Mouse (Mus musculus) adrenal gland, postnatal 36 days (tissue): ENCODE data around the gene Fam131b. TPM values are rescaled to one million over a fixed set of nuclear protein-coding genes. Genes with fewer than 3 reads are reported as not detected.
A peak's percentile ranks its signal among the peaks of the same experiment; 100 is the strongest.

Experiments
- DNase-seq, 2 experiments: peaks; one replicate each; pipeline ENCODE4 v3.0.0; 2021; ENCODE audit warnings: mixed read lengths in 1 of 2
- total RNA-seq, 2 experiments: library from RNA; stranded (reverse); gene quantifications; 2 replicates each; pipeline ENCODE4 v1.2.3; 2021

Gene Fam131b
- total RNA-seq, 2 experiments from 2014 or later = 0.23 to 0.60 TPM

DNA sequence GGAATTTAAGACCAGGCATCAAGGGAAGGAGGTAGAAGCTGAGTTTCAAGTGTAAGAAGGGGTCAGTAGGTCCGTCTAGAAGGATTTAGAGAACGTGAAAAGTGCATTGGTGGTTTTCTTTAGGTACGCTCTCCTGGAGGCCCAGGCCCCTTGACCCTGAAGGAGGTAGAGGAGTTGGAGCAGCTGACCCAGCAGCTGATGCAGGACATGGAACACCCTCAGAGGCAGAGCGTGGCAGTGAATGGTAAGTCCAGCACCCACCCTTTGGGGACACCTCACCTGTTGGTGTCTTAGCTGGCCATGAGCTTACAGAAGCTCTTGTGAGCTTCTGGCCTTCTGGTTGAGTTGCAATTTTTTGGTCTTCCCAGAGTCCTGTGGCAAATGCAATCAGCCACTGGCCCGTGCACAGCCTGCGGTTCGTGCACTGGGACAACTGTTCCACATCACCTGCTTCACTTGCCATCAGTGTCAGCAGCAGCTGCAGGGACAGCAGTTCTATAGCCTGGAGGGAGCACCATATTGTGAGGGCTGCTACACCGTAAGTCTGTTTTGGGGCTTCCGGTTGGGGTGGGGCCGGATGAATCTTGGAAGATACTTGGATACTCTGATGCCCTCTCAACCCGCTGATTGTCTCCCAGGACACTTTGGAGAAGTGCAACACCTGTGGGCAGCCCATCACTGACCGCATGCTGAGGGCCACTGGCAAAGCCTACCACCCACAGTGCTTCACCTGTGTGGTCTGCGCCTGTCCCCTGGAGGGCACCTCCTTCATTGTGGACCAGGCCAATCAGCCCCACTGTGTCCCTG lies 31.6 kb upstream of the Fam131b start:
- DNase-seq = no peak

GRCm38 (mm10) chr6:42355366-42355765 lies 30.9 kb upstream of the Fam131b start:
- DNase-seq = no peak

- DNase-seq = peak; percentile 29 to 53
These were observed 29.9 kb upstream of the Fam131b start for GRCm38 (mm10) chr6:42354076-42355019.

DNA sequence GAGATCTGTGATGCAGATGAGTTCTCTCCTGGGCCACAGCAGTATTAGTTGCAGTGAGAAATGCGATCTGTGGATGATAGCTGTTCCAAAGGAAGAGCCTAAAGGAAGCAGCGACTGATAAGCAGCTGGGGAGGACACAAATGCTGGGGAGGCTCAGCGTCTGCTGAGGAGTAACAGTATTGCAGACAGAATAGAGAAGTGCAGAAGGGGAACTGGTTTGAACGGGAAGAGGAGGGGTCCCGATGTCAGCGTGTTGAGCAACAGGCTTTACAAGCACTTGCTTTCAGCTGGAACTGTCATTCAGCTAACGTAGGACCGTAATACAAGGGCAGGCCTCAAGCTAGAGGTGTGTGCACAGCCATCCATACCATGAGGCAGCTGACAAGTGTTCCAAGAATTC lies 28.7 kb upstream of the Fam131b start:
- DNase-seq = no peak

DNA sequence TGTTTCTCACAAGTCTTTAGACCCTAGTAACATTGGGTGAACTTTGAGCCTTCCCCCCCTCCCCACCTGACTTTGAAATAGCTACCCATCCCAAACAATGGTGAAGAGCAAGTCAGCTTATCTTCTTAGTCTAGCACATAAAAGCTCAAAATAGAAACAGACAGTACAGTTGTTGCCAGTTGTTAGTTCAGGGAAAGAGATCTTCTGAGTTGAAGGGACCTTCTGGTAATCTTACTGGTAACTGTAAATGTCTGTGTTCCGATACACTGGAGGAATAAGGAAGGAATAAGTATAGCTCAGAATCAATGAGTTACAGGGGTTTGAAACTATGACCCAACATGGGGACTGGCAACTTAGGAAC lies 28.0 kb upstream of the Fam131b start:
- DNase-seq = no peak

DNA sequence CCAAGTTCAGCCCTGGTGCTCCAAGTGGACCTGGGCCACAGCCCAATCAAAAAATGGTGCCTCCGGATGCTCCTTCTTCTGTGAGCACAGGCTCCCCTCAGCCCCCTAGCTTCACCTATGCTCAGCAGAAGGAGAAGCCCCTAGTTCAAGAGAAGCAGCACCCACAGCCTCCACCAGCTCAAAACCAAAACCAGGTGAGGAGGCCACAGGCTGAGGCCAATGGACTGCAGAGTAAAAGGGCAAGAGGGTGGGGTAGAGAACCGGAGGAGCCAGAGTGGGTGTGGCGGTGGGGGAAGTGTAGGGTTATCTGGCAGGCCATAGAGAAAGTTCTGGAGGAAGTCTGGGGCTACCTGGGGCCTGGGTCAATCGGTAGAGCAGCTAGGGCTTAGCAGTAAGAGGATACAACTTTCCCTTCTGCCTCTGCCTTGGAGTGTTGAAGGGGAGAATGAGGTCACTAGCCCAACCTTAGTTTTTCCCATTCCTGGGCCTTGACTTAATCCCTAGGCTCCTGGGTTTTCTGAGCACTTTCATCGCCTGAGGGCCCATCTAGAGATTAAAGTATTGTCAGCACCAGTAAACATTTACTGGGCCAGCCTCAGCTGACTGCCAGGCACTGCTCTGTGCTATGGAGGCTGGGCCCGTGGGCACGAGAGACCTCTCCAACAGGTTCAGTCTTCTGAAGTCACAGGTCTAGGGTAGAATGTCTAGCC lies 27.5 kb upstream of the Fam131b start:
- DNase-seq = no peak

- no peak for DNase-seq
These were observed 26.7 kb upstream of the Fam131b start for GRCm38 (mm10) chr6:42350968-42351775.

DNA sequence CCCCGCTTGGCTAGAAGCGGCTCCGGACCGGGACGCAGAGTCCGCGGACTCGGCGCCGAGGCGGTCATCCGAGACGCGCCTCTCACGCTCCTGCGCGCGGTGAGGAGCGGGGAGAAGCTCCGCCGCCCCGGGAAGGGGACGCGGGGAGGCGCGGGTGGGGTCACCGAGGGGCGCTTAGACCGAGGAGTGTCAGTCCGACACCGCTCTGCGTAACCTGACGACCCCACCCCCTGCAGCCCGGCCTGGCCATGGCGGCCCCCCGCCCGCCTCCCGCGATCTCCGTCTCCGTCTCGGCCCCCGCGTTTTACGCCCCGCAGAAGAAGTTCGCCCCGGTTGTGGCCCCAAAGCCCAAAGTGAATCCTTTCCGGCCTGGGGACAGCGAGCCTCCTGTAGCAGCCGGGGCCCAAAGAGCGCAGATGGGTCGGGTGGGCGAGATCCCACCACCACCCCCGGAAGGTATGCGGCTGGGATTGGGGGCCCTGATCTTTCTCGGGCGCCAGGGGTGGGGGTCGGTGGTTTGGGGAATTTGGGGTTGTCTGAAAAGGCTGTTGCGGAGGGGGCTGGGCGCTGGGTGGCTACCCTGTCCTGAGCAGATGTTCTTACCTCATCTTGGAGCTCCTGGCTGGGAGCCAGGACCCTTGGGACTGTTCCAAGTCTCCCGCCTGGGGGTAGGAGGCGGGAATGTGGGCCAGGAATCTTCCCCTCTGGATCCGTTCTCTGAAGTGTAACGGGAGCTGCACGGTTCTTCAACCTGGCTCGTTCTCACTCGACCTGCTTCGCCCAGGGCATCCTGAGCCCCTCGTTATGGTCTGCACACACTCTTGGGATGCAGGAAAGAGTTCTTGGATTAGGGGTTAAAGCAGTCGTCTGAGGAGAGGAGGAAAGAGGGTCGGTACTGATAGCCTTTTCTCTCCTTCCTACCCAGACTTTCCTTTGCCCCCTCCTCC lies 25.9 kb upstream of the Fam131b start:
- peak; percentile 85 to 89 for DNase-seq

GRCm38 (mm10) chr6:42349426-42350020 lies 25.1 kb upstream of the Fam131b start, which contains the start of gene Zyx:
Gene Zyx (plus strand): TSS chr6:42349630.
- DNase-seq = peak; percentile 95 to 96

DNA sequence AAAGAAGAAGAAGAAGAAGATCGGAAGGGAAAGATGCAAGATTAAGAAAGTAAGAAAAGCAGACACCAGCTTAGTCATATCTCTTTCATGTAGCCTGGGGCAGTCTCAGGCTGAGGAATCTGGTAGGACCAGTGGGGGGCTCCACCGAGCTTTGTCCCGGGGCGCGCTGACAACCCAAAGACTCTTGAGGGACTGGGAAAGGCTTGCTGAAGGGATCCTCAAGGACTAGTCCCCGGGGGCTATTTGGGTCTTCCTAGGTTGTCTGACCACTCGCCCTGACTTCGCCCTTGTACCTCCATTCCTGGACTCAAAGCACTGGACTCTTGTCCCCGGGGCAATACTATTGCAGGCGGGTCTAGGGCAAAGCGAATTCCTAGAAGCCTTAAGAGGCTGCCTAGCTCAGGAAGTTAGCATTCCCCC lies 24.6 kb upstream of the Fam131b start:
- DNase-seq = peak; percentile 85 to 89

DNA sequence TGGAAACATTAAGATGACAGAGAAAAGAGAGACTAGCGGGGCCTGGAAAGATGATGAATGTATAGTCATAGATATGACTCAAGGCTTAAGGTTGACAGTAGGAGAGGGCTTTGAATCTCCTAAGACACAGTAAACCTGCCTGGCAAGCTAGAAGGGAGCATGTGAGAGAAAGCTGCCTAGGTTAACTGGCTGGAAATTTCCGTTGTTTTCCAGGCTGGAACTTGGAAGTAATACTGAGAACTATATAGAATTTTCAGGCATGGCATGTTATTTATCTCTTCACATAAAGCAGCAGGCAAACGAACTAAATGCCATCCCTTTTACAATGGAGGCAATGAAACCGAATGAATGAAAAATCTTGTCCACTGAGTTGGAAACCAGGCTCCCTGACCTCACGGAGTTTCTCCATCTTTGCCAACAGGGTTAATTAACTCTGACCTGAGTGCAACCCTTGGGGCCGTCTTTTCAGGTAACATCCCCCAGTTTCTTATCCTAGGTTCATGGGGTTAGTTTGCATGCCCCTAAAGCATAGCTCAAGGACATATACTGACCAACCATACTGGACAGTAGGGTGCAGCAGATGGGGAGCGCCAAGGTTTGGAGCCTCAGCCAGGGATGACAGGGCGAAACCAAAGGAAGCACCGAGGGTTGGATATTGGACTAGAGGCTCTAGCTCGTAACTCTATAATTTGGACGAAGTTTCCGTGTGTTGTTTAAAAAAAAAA lies 24.0 kb upstream of the Fam131b start:
- DNase-seq = no peak

DNA sequence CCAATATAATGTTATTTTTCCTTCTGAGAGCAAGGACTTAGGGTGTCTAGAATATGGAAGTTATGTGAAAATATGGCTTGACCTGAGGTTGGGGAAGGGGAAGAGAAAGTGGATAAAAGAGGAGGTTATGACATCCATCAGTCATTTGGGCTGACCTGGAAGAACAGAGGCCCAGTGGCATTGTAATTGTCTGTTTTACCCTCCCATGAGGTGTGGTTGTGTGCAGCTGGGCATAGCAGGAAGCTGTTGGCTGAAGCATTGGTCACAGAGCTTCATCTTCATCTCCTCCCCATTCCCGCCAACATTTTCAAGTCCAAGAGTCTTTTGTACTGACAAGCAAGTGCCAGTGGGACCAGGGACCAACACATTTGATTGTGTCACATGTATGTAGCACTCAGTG lies 19.8 kb upstream of the Fam131b start:
- DNase-seq = no peak

DNA sequence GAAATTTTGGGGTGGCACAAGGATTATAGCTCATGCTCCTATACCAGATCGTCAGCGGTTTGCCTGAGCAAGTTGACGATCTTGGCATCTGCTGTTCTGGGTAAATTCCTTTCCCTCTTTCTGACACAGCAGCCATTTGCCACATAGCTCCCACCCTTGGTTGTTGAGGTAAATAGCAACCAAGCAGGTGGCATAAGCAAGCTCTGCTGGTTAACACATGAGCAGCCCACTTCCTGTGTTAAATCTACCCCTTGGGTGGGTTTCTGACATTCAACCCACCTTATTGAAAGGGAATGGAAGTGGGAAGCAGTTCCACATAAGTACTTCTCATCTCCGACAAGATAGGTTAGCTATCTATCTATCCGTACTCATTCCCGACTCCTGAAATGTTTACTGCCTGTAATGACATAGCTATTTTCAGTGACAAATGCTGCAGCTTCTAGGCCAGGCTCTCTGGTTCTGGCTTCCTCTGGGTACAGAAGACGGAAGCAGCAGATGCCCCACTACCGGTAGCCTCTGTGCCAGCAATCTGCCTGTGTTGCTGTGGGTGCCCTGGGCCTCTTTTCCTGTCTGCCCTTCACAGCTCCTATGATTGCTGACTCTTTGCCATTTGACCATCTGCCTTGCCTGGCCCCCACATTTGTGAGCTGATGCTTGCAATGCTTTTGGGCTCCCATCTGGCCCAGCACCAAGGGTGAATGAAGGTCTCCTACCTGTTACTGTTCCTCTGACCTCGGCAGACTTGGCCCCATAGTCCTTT lies 19.1 kb upstream of the Fam131b start:
- DNase-seq = no peak

DNA sequence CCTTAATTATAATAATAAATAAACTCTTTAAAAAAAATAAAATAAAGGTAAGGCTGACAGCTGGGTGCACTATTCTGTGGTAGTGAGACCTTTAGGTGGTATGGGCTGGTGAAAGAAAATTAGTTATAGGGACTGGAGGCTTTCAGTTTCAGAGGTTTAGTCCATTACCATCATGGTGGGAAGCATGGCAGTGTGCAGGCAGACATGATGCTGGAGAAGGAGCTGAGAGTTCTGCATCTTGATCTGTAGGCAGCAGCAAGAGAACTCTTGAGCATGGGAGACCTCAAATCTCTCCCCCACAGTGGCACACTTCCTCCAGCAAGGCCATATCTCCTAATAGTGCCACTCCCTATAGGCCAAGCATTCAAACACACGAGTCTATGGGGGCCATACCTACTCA lies 17.7 kb upstream of the Fam131b start:
- no peak for DNase-seq

- DNase-seq = peak; percentile 58 to 70
These were observed 15.5 kb upstream of the Fam131b start for GRCm38 (mm10) chr6:42339981-42340380.

- no peak for DNase-seq
These were observed 14.7 kb upstream of the Fam131b start for GRCm38 (mm10) chr6:42339189-42339588.

GRCm38 (mm10) chr6:42330946-42331345 lies 6.5 kb upstream of the Fam131b start:
- DNase-seq = no peak

- DNase-seq = no peak
These were observed 5.8 kb upstream of the Fam131b start for GRCm38 (mm10) chr6:42330216-42330615.
